Mouse (Mus musculus) erythroid progenitor cell, adult 5-6 weeks (primary cell): Measurements from ENCODE around the gene Scarb2. TPM values are rescaled to one million over a fixed set of nuclear protein-coding genes. Genes with fewer than 3 reads are reported as not detected.

Experiments
- ATAC-seq: replicated peaks from 2 replicates; pipeline ENCODE4 v1.8.0; 2016; ENCODE audit warnings: moderate number of reproducible peaks, mild to moderate bottlenecking, moderate TSS enrichment, inconsistent platforms; ENCODE audit not compliant: poor library complexity, low FRiP score, severe bottlenecking
- total RNA-seq, 2 experiments: library from RNA; stranded (forward) in 1 of 2; stranded (reverse) in 1 of 2; fragments of 150-400 nt in 1 of 2; fragments of 186-747, 209-891 nt in 1 of 2; gene quantifications; 2 replicates each; pipeline versions ENCODE4 v1.2.3 to v1.2.4; 2015 to 2017; ENCODE audit warnings: low replicate concordance in 2 of 2

The Scarb2 gene
- total RNA-seq, 2 experiments from 2014 or later = 5.9 to 9.8 TPM

- ATAC-seq = no peak
Observed at GRCm38 (mm10) chr5:92445016-92445415, 61.6 kb downstream of the Scarb2 start.

- ATAC-seq = no peak
Observed at GRCm38 (mm10) chr5:92442914-92443313, 63.7 kb downstream of the Scarb2 start.

GRCm38 (mm10) chr5:92441494-92441893 is 65.1 kb downstream of the Scarb2 start:
- no peak for ATAC-seq

- no peak for ATAC-seq
Observed at GRCm38 (mm10) chr5:92438540-92438939, 68.1 kb downstream of the Scarb2 start.

- ATAC-seq = peak; percentile 96
Observed at GRCm38 (mm10) chr5:92435025-92435584, 71.5 kb downstream of the Scarb2 start, which contains the start of gene Nup54. Gene Nup54, minus strand, starts transcription at chr5:92435219.

GRCm38 (mm10) chr5:92434571-92434985 is 72.1 kb downstream of the Scarb2 start:
- peak; percentile 72 for ATAC-seq

GRCm38 (mm10) chr5:92434070-92434469 is 72.6 kb downstream of the Scarb2 start:
- 0 out of 2 replicates have a peak, but pooled peaks have one; percentile 11 for ATAC-seq

GRCm38 (mm10) chr5:92431611-92432010 is 75.0 kb downstream of the Scarb2 start:
- no peak for ATAC-seq

- no peak for ATAC-seq
Observed at GRCm38 (mm10) chr5:92430723-92431122, 75.9 kb downstream of the Scarb2 start.

GRCm38 (mm10) chr5:92424126-92424525 is 82.5 kb downstream of the Scarb2 start:
- ATAC-seq = no peak

GRCm38 (mm10) chr5:92413982-92414375 is 92.7 kb downstream of the Scarb2 start:
- no peak for ATAC-seq

- no peak for ATAC-seq
Observed at GRCm38 (mm10) chr5:92413271-92413981, 93.2 kb downstream of the Scarb2 start.

GRCm38 (mm10) chr5:92411461-92412140 is 95.0 kb downstream of the Scarb2 start:
- no peak for ATAC-seq

GRCm38 (mm10) chr5:92410486-92410885 is 96.1 kb downstream of the Scarb2 start:
- ATAC-seq = no peak

GRCm38 (mm10) chr5:92409361-92410155 is 97.1 kb downstream of the Scarb2 start:
- ATAC-seq = no peak

GRCm38 (mm10) chr5:92404400-92404678 is 102.3 kb downstream of the Scarb2 start:
- no peak for ATAC-seq

GRCm38 (mm10) chr5:92403562-92404399 is 102.9 kb downstream of the Scarb2 start:
- ATAC-seq = no peak

GRCm38 (mm10) chr5:92402816-92403215 is 103.8 kb downstream of the Scarb2 start:
- ATAC-seq = no peak

- ATAC-seq = peak; percentile 79
Observed at GRCm38 (mm10) chr5:92398153-92398552, 108.5 kb downstream of the Scarb2 start.
